ENCODE assay signal across 27 mouse cellular contexts in genomic region chr4:150804204-150804603, GRCm38 (mm10). TPM values are rescaled to one million over a fixed set of nuclear protein-coding genes. Genes with fewer than 3 reads are reported as not detected.
DNase-seq lines count a peak whose midpoint lies in the region; ATAC-seq lines count a peak whose summit lies in the region.
"Had no signal": no experiment of that assay in that cellular context is flagged by ENCODE, and none has a peak within 500 bp of the region (broad histone marks: within the 10 kb centered on the region; RNA-seq: fewer than 3 reads in every experiment).

No protein-coding gene starts in this region.

- H3K4me3 ChIP-seq in liver, embryonic 16.5 days (ENCODE audit: low read depth, low read length) = no peak overlapping the region
- H3K4me3 ChIP-seq: embryonic facial prominence, embryonic 13.5 days; erythroblast, embryonic 14.5 days; forebrain, embryonic 13.5 days; heart, adult 2 months; heart, embryonic 13.5 days; layer of hippocampus, adult 2 months; limb, embryonic 13.5 days had no signal

- ATAC-seq in liver, embryonic 16.5 days (ENCODE audit: low read depth) = peak; percentile 60
- no peak for ATAC-seq in inflammation-experienced regulatory T-cells, adult 6 months
- ATAC-seq: activated CD4-positive, CD25-positive, alpha-beta regulatory T cell, adult 4 months; forebrain, embryonic 13.5 days had no signal

- no peak overlapping the region for H3K4me2 ChIP-seq in liver, embryonic 16.5 days (ENCODE audit: low read depth, low read length)
- H3K4me2 ChIP-seq: embryonic facial prominence, embryonic 13.5 days; forebrain, embryonic 13.5 days; heart, embryonic 13.5 days; limb, embryonic 13.5 days; midbrain, embryonic 11.5 days had no signal

- 66% methylated on average over 6 of the region's 6 CpGs for WGBS in liver, embryonic 16.5 days (ENCODE audit: insufficient replicate concordance)

- no peak overlapping the region for H3K9ac ChIP-seq in liver, embryonic 16.5 days (ENCODE audit: low read depth, low read length)
- H3K9ac ChIP-seq: embryonic facial prominence, embryonic 13.5 days; forebrain, embryonic 13.5 days; heart, embryonic 13.5 days; limb, embryonic 13.5 days had no signal

- H3K36me3 ChIP-seq in liver, embryonic 16.5 days (ENCODE audit: control insufficient read depth, insufficient read depth) = no peaks in the 10 kb centered on the region
- H3K36me3 ChIP-seq: embryonic facial prominence, embryonic 13.5 days; heart, embryonic 13.5 days; limb, embryonic 13.5 days had no signal

- peaks cover 9% of the 10 kb centered on the region; the same call in 1 of the 2 replicates for H3K4me1 ChIP-seq in liver, embryonic 16.5 days (ENCODE audit: control insufficient read depth, low read depth, low read length)
- H3K4me1 ChIP-seq: forebrain, embryonic 13.5 days had no signal

- no peaks in the 10 kb centered on the region for H3K27me3 ChIP-seq in liver, embryonic 16.5 days (ENCODE audit: control insufficient read depth, insufficient read depth, low read depth, low read length)
- H3K27me3 ChIP-seq: forebrain, embryonic 13.5 days; limb, embryonic 13.5 days had no signal

- no peak overlapping the region for H3K27ac ChIP-seq in liver, embryonic 16.5 days (ENCODE audit: low read length)
- H3K27ac ChIP-seq: embryonic facial prominence, embryonic 13.5 days; forebrain, embryonic 13.5 days; heart, adult 2 months; heart, embryonic 13.5 days; layer of hippocampus, adult 2 months; limb, embryonic 13.5 days had no signal

- H3K9me3 ChIP-seq in liver, embryonic 16.5 days (replicated peaks; ENCODE audit: control insufficient read depth, low read length) = no peaks in the 10 kb centered on the region
- H3K9me3 ChIP-seq: embryonic facial prominence, embryonic 13.5 days; forebrain, embryonic 13.5 days; heart, embryonic 13.5 days; limb, embryonic 13.5 days had no signal

- no peak for DNase-seq in liver
- DNase-seq in kidney, adult 9 months = peak; percentile 71
- DNase-seq in kidney, postnatal 25 days = peak; percentile 32 to 83
- peak; percentile 62 for DNase-seq in yolk sac, embryonic 10.5 days (ENCODE audit: low spot score)
- DNase-seq in adrenal gland, postnatal 10 days = no peak
- DNase-seq: adrenal gland, postnatal 14 days; cerebellum, adult 2 months; cerebellum, postnatal 36 days; embryo, embryonic 11 days; gastrocnemius, postnatal 36 days; heart, adult 2 months; heart, postnatal 14 days; lung, adult 2 months; lung, postnatal 14 days; right cerebral cortex, postnatal 14 days; spleen, adult 18-20 months; thymus, postnatal 25 days had no signal

RNA-seq across cellular contexts. Expression of gene Errfi1, which starts 49.5 kb away (rescaled TPM):
- polyA plus RNA-seq in liver, embryonic 16.5 days (2015; fragmentation: Nextera tagmentation; extraction: Ambion mirVana) = 38.7 and 41.4 TPM in 2 replicates
- 1 to 10 TPM; 3.2 to 4.5 (median 3.6) TPM for polyA plus RNA-seq in inflammation-experienced regulatory T-cells, adult 6 months (2017; shearing (Covaris generic))
- 100 to 1,000 TPM in 1 of 2 experiments, 10 to 100 TPM in 1; 32.3 to 159 TPM for total RNA-seq in adrenal gland, postnatal 10 days (2021)
- polyA plus RNA-seq: erythroblast, embryonic 14.5 days had no signal

Comparison
In these comparisons a context has a peak if more than half of its experiments do, and no peak if none do; other contexts are left out.
1. DNase-seq: peak in kidney, adult 9 months (single experiment), kidney, postnatal 25 days (2 of 2) and yolk sac, embryonic 10.5 days (single experiment); none in liver (single experiment) and adrenal gland, postnatal 10 days (single experiment).